Mouse (Mus musculus) right cerebral cortex, adult 18-20 months (tissue): Measurements from ENCODE around the gene Meis2.

Source experiments
- DNase-seq: peaks from one replicate; pipeline ENCODE4 v3.0.0; 2022; ENCODE audit warnings: mixed read lengths

The Meis2 gene

DNA sequence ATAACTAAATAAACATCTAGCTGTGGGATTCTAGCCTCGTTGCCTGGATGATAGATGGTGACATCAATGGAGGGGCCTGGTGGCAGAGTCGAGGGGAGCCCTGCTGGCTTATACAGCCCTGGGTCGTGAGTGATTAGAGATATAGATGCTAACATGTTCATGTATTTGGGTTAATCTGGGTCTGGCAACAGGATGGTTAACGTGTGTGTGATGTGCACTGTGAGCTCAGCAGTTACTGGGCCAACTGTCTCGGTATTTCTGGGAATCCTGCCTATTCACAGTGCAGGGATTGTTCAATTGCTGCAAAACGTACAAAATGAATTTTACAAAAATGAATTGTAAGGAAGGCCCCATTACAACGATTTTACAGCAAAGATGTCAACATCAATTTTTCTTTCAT, 20.6 kb downstream of the Meis2 start:
- DNase-seq: no peak

DNA sequence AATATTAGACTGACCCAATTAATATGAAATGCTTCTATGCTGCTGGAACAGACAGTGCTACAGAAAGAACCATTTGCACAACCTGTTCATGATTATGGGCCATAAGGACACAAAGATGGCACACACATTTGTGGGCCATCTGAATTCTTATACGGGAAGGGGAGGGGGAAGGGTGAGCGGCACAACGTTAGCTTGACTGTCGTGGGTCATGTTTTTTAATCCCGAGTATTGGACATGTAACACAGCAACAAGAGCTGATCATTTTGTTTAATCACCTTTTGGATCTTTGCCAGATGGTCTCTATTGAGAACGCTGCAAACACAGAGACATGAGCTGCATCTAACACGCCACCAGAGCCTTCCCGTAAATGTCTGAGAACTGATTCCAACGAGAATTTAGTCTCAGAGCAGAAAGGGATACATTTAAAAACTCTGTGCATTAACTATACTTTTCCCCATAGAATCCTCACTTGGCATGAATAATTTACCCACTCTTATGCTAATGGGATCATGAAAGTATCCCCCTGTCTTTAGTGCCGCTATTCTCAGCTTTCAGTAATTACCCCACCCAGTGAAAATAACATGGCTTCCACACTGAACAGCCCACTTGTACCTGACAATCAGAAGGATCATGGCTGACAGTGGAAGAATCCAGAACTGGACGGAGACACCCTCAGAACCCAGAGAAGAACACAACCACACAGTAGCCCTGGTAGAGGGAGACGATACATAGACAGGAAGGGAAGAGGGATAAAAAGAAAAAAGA, 22.5 kb downstream of the Meis2 start:
- DNase-seq: no peak

DNA sequence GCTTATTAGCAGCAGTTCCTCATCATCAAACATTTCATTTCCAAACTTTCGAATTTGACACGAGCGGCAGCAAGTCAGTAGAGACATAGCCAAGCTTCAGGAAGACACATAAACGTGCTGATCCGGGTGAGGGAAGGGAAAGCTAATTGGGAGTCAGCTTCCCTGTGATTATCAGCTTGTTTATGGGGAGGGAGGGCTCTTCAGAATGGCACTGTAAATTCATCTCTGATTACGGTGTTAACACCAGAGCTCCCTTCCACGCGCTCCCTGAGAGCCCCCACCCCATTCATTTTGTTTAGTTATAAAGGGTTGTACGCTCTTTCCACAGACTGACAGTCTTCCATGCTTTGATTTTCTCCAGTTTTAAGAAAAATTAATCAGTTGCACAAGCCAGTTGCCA, 23.2 kb downstream of the Meis2 start:
- DNase-seq: no peak

DNA sequence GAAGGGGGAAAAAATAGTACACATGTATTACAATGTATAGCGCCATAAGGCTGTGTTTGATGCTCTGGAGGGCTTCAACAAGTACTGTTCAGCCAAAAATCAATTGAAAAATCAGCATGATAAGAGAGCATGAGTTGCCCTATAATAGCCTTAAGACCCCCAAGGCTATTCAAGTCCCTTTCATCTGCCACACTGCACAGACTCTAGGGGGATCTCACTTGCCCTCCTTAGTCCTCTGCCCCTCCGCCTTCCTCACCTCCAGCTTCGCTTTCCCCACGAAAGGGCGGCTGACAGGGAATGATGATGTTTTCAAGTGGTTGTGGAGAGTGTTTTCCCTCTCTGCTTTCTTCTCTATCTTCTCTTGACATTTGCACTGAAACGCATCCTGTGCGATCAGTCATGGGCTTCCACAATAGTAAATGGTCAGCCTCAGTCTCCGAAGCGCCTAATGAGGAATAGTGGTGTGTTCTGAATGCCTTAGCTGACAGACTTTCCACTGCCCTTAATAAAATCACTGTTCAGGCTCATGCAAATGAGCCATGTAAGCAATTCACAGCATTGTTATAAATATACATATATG, 23.9 kb downstream of the Meis2 start:
- no peak for DNase-seq

DNA sequence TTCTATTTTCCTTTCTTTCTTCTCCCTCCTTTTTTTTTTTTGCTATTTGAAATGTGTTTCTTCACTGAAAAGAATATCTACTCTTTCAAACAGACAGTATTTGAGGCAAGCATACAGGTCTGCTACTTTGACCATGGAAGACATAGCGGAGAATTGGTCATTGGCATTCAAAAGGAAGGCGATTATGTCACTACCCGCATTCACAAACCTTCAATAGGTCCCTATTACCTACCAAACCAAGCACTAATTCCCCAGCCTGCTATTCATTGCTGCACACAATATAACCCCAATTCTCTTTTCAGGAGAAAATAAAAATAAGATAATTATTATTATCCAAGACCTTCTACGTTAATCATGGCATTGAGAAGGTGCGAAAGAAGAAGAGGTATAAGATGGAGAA, 30.3 kb downstream of the Meis2 start:
- DNase-seq: no peak

DNA sequence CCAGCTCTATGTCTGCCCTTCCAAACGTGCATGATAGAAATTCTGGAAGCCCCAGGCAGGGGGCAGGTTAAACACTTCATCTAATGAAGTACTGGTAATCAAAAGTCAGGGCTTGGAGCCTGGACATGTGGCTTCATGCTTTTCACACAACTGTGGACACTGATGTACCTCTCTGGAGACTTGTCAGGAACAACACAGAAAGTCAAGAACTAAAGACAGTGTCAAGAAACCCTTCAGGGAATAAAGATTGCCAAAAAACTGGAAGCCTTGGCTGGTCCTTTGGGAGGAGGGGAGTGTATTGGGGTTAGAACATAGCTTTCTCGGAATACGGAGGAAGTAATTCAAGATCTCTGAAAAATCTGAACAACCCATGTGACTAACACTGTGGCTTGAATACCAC, 37.5 kb downstream of the Meis2 start:
- DNase-seq: no peak

DNA sequence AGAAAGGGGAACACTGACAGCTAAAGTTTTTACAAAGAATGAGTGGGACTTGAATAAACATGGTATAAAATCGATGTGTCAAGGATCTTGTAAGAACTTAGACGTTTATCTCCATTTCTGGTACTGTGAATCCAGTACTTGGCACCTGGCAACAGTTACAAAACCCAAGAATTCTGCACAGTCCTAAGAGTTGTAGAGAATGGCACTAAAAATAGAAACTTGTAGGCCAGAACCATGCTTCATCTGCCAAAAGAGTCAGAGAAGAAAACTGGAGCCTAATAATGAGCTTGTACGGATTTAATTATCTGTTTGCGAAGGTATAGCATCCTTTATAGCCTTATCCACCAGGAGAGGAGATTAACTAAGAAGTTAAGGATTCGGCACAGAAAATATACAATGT, 42.8 kb downstream of the Meis2 start:
- DNase-seq: no peak

DNA sequence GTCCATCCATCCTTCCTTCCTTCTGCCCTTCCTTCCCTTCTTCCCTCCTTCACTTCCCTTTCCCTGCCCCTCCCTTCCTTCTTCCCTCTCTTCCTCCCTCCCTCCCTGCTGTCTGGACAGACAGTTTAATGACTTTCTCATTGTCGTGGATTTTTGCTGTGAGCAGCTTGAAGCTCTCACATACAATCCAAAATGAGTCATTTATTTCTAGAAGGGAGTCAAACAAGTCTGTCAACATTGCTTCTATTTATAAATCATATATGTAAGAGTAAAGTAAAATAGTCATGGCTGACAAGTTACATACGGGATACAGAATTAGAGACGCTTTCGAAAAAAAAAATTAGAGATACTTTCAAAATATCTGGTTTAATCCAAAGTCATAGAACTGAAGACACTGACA, 43.7 kb downstream of the Meis2 start:
- no peak for DNase-seq

DNA sequence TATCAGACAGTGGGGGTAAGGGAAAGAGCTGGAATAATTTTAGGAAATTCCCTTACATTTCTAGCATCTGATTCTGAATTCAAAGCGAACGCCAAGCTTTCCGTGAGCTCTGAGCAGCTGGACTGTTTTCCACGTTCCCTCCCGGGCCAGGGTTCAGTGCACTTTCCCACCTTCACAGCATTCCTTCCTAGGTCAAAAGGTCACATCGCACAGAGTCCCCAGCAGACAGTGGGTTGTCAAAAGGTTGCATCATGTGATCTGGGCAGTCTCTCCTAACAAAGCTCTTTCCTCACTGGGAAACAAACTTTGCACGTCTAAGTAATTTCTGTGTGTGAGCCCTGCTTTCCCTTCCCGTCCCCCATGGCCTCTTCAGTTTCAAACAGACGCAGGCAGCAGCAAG, 44.6 kb downstream of the Meis2 start:
- no peak for DNase-seq

DNA sequence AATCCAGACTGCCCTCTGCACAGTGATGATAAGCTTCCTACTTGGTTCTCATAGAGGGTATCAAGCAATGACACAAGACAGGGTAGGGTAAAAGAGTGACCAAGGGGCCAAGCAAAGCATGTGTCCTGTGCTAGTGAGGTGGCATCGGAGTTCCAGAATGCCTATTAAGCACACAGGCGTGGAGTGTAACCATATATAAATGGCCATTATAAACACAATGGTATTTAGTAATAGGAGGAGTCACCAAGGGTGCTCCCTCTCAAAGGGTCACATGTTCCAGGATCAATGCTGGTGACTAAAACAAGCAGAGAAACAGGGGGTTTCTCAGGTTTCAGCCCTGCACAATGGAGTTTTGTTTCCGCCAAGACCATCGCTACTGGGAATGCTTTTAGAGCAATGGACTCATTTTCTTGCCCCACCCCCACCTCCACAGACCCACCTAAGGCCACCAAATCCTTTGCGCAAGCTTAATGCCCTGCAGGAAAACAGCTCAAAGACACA, 45.1 kb downstream of the Meis2 start:
- DNase-seq: no peak

DNA sequence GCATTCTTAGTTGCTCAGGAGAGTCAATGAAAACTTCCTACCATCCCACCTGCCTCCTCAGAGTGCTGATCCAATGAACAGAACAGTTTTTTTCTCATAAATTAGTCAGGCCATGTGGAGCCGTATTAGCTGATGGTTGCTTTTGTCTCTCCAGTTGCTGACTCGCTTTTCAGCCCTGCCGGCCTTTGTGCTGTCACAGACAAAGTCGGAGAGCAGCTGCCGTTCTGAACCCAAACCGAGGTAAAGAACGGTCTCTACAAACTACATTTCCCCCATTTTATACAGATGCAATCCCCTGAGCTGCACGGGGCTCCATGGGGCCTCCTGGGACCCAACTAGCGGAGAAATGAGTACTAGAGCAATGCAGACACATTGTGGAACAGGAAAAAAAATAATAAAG, 45.7 kb downstream of the Meis2 start:
- no peak for DNase-seq

DNA sequence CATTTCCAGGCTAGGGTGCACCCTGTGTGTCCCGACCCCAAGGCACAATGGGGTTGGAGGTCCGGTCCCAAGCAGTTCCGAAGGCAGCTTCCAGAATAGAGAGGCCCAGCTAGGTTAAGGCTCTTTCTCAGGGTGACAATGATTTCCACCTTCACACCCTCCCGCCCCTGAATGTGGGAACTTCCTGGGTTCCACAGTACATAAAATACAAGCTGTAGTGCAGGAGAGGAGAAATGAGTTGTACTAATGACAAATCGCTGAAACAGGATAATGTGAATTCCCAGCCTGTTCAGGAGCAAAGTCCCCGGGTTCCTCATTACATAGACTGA, 46.2 kb downstream of the Meis2 start:
- no peak for DNase-seq

DNA sequence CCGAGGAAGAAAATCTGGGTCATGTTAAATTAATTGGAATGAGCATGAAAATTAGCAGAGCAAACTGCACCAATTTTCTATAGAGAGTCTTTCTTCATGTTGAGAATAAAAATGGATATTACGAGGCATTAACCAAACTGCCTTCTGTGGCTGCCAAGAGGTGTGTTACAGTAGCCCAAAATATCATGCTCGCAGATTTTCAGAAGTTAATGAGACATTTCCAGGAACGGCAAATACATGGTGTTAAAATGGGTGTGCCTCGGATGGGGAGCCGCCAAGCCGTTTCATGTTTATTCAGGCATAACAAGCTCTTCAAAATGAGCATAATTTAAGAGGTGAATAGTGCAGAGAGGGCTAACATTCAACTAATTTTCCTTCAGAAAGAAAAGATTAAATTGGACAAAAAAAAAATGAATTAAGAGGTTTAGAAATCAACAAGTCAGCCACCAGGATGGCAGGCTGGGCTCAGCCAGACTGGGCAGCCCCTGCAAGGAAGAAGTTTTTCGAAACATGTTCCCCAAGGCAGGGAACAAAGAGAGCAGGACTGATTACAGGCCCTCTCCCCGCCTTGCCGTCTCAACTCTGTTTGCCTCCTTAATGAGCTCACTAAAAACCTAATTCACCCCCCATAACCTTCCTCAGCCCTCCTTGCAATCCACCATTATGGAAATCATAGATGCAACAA, 46.7 kb downstream of the Meis2 start:
- DNase-seq: no peak

DNA sequence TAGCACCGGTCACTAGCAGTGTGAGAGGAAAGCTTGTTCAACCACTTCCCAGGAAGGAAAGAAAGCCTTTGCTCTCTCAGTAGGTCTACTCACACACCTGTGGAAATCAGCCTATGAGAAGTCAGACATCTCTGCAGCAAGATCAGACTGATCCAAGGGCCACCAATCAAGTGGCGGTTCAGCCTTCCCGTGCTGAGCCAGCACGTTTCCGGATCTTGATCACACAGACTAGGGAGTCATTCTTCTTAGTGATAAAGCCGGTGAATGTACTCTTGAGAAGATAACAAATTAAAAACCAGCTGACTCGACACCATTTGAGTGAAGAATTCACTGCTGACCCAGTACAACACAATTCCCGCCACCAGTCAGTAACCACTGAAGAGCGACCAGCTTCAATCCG, 50.1 kb downstream of the Meis2 start:
- no peak for DNase-seq

DNA sequence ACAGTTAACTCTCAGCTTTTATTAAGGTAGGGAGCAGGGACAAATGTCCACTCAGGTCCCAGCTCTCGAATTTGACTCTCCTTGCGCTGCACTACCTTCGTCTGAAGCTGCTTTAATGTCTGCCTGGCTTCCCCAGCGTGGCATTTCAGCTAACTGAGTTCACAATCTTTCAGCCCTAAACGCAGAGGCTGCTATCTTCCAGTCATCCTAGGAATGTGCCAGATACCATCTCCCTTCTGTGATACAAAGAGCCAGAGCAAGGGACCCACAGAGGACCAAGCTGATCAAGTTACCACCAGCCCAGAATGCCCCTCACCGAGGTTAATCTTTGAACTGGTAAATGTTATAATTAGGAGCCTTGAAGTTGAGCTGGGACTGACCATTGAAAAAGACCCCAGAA, 55.2 kb downstream of the Meis2 start:
- DNase-seq: no peak

DNA sequence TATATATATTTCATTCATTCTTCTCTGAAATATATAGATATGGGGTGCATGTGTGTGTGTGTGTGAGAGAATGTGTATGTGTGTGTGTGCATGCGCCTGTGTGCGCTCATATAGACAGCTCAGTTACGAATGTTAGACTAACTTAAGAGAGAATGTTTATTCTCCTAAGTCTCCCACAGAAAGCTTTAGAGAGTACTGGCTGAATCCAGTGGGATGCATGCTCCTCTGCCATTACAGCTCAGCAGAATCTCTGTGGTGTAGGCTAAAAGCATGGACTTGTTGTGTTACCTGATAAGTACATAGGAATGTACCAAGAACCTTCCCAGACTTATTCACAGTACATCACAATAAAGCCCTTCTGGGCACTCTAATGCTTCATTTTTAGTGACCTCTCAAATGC, 55.6 kb downstream of the Meis2 start:
- no peak for DNase-seq

DNA sequence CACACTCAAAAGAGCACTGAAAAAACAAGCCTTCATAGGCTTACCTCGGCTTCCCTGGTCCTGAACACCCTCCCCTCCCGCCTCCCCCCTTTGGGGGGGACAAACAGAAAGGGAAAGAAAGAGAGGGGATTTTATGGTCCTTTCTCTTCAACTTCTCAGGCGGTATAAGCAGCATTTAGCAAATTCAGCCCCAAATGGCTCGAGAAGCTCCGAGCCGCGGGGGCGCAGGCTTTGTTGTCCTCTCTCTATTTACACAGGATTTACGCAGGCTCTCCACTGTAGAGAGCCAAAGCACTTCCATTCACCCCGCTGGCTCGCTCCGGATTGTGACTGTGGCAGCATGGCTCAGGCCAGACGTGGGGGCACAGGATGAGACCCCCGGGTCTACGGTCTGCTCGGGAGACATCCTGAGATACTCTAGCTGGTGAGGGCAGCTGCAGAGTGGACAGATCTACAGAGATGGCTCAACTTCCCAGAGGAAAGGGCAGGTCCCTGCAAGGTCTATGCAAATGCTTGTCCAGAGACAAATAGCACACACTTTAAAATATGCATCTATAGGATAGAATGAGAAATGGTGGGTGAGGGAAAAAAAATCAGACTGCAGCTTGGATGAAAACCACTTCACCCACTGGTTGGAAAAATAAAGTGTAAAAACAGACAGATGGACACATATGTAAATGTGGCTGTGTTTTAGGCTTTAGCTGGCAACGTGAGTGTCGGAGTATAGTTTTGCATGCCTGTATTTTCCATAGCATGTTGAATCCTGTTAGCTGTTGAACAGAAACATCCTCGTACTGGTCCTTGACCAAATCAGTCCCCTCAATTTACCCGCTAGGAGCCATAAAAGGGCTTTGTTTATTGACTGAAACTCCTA, 56.3 kb downstream of the Meis2 start:
- no peak for DNase-seq

DNA sequence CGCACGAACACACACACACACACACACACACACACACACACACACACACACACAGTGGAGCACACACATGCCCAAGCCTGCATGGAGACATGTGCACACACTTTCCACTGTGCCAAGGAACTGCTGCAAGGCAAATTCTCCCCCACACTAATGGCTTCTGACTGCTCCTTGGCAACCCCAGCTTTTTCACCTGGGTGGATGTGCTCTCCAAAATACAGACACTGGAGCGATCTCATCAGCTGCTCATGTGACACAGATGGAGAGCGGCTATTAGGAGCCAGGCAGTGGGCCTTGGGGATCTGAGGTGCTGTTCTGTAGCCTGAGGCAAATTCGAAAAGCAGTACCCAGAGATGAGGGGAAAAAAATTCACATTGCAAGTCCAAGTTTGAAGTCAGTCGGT, 63.3 kb downstream of the Meis2 start:
- DNase-seq: no peak

DNA sequence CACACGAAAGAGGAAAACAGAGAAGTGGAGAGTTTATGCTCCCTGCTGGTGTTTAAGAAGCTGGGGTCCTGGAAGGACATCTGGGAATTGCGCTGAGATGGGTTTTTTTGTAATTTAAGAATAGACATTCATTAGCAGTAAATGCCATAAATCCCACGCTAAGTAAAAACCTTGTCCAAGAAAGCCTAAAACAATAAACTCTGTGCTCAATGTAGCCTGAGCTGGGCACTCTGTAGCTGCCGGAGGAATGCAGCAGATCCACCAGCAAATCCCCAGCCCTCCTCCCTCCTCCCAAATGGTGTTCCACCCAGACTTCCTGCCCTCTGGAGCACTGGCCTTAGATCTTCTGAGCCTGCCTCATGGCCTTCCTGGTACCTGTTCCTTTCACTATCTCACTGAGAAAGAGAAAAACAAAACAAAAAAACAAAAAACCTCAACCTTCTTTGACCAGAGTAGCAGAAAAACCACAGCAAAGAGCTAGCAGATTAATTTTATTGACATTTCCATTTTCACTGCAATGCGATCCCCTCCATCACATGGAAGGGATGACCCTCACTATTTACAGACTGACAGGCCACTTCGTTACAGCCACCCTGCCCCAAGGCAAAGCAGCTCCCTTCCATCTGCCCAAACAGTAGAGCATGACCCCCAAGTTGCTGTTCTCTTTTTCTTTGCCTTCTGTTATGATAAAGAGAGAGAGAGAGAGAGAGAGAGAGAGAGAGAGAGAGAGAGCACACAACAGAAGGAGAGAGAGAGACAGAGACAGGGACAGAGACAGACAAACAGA, 64.1 kb downstream of the Meis2 start:
- no peak for DNase-seq

DNA sequence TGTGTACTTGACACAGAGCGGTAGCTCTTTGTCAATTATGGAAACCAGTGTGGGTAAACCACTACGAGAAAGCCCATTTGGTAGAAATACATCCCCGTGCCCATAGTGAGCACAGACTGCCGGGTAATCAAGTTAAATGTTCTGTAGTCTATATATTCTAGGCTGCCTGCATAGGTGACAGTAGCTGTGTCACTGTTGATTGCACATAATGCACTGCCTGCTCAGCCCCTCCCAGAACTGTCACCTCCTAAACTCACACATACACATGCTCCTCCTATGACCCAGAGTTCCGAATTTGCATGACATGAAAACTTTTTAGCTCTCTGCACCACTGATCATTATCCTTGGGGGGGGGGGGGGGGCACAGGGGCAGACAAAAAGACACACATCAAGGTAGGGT, 65.1 kb downstream of the Meis2 start:
- no peak for DNase-seq

DNA sequence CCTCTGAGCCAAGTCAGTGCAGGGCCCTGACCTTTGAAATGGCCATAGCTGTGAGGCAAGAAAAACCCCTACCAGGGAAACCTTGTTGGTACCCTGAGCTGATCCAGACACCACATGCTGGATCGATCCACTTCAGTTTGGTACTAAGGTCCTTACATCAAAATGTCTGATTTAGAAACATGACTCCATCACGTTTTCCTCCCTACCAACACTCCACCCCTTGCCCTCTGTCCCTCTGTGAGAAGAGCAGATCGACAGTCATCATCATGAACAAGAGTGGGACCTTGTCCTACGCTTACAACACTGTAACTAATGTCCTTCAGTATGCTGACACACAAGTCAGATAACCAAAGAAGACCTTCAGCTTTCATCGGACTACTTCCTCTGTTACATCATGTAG, 66.8 kb downstream of the Meis2 start:
- no peak for DNase-seq

DNA sequence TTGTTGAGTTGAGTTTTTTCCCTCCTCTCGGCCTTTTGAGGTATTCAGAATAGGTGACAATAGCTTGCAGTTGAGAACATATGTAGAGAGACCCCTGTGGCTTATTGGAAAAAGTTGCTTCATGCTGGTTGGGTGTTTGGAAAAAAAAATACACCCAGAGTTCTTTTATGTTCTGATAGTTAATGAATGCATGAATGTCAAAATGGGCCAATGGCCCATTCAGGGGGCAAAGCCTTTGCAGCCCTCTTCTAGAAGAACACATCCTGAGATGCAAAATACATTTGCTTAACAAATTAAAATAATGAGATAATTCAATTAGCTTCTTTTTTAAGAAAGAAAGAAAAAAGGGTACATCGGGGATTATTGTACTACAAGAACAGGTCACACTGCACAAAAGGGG, 69.2 kb downstream of the Meis2 start:
- no peak for DNase-seq

DNA sequence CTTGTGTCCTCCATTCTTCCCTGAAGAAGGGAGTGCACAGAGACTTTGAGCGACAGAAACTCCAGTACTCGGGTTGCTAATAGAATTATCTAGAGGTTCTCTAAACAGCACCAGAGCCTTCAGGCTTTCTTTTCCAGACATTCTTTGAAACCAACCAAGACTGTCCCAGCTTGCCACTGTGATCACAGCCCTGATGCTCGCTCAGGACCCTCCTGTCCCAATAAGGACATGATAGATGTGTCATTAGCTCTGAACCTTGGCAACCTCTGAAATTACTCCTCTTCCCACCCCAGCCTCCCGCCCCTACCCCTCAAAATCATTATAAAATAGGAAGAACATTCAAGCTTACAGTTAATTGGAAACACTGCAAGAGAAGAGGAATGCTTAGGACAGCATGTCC, 71.8 kb downstream of the Meis2 start:
- no peak for DNase-seq
